Mouse (Mus musculus) Patski (cell line): ENCODE results near the gene Hoxb4. TPM values are rescaled to one million over a fixed set of nuclear protein-coding genes. Genes with fewer than 3 reads are reported as not detected.

ENCODE experiments used
- ATAC-seq: fragments of 100-300 bp; one replicate; pipeline ENCODE4 v1.8.0; 2021
- CTCF ChIA-PET: fragments of 350-600 bp; sonication (Branson Sonifier 250); formaldehyde crosslinking; loops from one replicate; lab custom pipeline; 2022; ENCODE audit warnings: inconsistent platforms; lab: Charles Lee
- POLR2A ChIA-PET: fragments of 350-600 bp; sonication (Branson Sonifier 250); formaldehyde crosslinking; loops from one replicate; lab custom pipeline; 2022; ENCODE audit warnings: antibody characterized with exemption, inconsistent platforms; lab: Charles Lee
- DNase-seq: peaks from one replicate; pipeline ENCODE4 v3.0.0-alpha.2; 2011; ENCODE audit warnings: low read depth, low spot score
- H3K27me3 ChIP-seq: fragments of 371-371 bp; one replicate; pipeline ENCODE4 v1.5.1; 2021
- CTCF ChIP-seq: fragments of 100-300 bp; IDR thresholded peaks from one replicate; pipeline ENCODE4 v1.5.1; 2021
- in situ Hi-C: fragments of 300-500 bp; cut with MboI; formaldehyde crosslinking; loops from 3 replicates; pipeline ENCODE4 v1.11.1; 2018; ENCODE audit warnings: low pct_unique_long_range_greater_than_20kb, mixed read lengths
- polyA plus RNA-seq: library from polyadenylated mRNA; unstranded; gene quantifications from one replicate; pipeline ENCODE4 v1.2.3, GENCODE M21; 2021

Gene Hoxb4
- polyA plus RNA-seq, 1 experiment from 2014 or later = 12.2 TPM

DNA sequence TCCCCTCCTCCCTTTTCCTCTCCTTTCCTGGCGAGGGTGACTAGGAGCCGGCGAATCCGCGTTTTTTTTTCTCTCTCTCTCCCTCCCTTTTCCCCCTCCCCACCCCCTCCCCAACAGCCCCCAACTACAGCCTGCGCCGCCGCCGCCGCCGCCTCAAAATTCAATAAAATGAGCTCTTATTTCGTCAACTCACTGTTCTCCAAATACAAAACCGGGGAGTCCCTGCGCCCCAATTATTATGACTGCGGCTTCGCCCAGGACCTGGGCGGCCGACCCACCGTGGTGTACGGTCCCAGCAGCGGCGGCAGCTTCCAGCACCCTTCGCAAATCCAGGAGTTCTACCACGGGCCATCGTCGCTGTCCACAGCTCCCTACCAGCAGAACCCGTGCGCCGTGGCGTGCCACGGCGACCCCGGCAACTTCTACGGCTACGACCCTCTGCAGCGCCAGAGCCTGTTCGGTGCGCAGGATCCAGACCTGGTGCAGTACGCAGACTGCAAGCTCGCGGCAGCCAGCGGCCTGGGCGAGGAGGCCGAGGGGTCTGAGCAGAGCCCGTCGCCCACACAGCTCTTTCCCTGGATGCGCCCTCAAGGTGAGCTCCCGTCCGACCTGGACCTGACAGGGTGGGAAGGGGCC is 35.2 kb upstream of the Hoxb4 start:
- CTCF ChIA-PET = interaction anchor here (12.6 kb wide), 1 partner anchor 17 kb away, joined by 215 read pairs; the partner anchor contains the start of genes Hoxb5 and Hoxb6
- in situ Hi-C loops = no loop called here
- POLR2A ChIA-PET = interaction anchor here (0.5 to 42.9 kb wide), 10 partner anchors 8 to 463 kb away, joined by 3 to 1274 read pairs (median 4); partner anchors contain the start of genes Hoxb4, Hoxb5, Hoxb6 and Hoxb7
- TF ChIP-seq CTCF = no peak
- no peaks in the 10 kb centered on the region for H3K27me3 ChIP-seq
- ATAC-seq (no peak), DNase-seq (no peak)

DNA sequence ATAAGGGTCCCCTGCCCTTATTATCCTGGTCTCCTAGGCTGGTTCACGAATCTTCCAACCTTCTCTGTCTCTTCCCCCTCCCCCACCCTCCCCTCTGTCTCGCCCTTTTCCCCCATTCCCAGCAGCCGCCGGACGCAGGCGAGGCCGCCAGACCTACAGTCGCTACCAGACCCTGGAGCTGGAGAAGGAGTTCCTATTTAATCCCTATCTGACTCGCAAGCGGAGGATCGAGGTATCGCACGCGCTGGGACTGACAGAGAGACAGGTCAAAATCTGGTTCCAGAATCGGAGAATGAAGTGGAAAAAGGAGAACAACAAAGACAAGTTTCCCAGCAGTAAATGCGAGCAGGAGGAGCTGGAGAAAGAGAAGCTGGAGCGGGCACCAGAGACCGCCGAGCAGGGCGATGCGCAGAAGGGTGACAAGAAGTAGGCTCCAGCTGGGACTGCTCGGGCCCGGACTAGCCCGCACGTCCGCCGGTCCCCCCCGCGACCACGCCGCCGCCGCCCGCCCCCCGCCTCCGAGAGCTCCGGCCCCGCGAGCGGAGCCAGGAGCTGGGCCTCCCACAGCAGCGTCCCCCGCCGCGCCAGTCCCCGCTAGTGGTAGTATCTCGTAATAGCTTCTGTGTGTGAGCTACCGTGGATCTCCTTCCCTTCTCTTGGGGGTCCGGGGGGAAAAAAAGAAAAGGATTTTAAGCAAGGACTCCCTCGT is 33.9 kb upstream of the Hoxb4 start:
- TF ChIP-seq CTCF = no peak
- no peaks in the 10 kb centered on the region for H3K27me3 ChIP-seq
- CTCF ChIA-PET = interaction anchor here (1.0 to 12.6 kb wide), 3 partner anchors 8 to 335 kb away, joined by 3 to 215 read pairs (median 3); partner anchors contain the start of genes Hoxb5 and Hoxb6
- no peak for ATAC-seq
- POLR2A ChIA-PET = interaction anchor here (0.6 to 42.9 kb wide), 11 partner anchors 9 to 1186 kb away, joined by 3 to 1274 read pairs (median 5); partner anchors contain the start of genes Hoxb4, Hoxb5, Hoxb6 and Hoxb7
- in situ Hi-C loops = no loop called here
- no peak for DNase-seq

GRCm38 (mm10) chr11:96284774-96285734 is 33.0 kb upstream of the Hoxb4 start:
- no peak for ATAC-seq
- no peak for TF ChIP-seq CTCF
- no peak for DNase-seq
- no peaks in the 10 kb centered on the region for H3K27me3 ChIP-seq
- CTCF ChIA-PET = interaction anchor here (0.6 to 12.6 kb wide), 4 partner anchors 9 to 335 kb away, joined by 3 to 215 read pairs (median 3); partner anchors contain the start of genes Hoxb5 and Hoxb6
- in situ Hi-C loops = no loop called here
- POLR2A ChIA-PET = interaction anchor here (0.6 to 42.9 kb wide), 10 partner anchors 10 to 1187 kb away, joined by 3 to 1274 read pairs (median 6); partner anchors contain the start of genes Hoxb4, Hoxb5, Hoxb6 and Hoxb7

GRCm38 (mm10) chr11:96285771-96286738 is 32.0 kb upstream of the Hoxb4 start, which contains the start of gene Hoxb7:
Hoxb7 (plus strand) TSS chr11:96286623.
- in situ Hi-C loops = no loop called here
- TF ChIP-seq CTCF = no peak
- ChIA-PET POLR2A (interaction anchor here (0.6 to 42.9 kb wide), 9 partner anchors 2 to 453 kb away, joined by 3 to 1274 read pairs (median 7); partner anchors contain the start of genes Hoxb4, Hoxb5, Hoxb6 and Hoxb7), CTCF (no interaction called here)
- no peak for DNase-seq
- no peaks in the 10 kb centered on the region for H3K27me3 ChIP-seq
- ATAC-seq = peak; percentile 28

GRCm38 (mm10) chr11:96286739-96287385 is 31.2 kb upstream of the Hoxb4 start:
- in situ Hi-C loops = no loop called here

DNA sequence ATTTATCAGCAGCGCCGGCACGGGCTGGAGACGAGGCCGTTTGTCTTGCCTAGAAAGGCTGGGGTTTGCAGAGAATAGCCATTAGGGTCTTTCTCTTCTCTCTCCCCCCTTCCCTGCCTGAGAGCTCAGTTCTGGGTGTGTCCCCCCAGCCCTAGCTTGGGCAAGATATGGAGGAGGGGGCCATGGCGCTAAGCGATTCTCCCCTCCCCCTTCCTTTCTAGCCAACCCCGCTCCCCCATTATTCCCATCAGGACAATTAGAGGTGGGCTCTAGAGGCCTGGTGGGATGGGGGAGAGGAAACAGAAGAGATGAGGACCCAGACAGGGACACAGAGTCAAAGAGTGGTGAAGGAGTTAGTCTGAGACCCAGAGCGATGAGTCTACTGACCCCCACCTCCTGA is 30.7 kb upstream of the Hoxb4 start:
- POLR2A ChIA-PET = interaction anchor here (0.6 to 42.9 kb wide), 10 partner anchors 1 to 333 kb away, joined by 3 to 1274 read pairs (median 4); partner anchors contain the start of genes Hoxb4, Hoxb5, Hoxb6 and Hoxb7
- CTCF ChIA-PET = interaction anchor here (0.9 to 1.4 kb wide), 4 partner anchors 8 to 334 kb away, joined by 3 to 4 read pairs (median 4); no protein-coding TSS in a partner anchor

More at GRCm38 (mm10) chr11:96286739-96287385, 31.2 kb upstream of the Hoxb4 start:
- CTCF ChIA-PET = interaction anchor here (1.3 to 1.4 kb wide), 3 partner anchors 8 to 31 kb away, joined by 3 to 4 read pairs (median 3); no protein-coding TSS in a partner anchor
- TF ChIP-seq CTCF = no peak
- DNase-seq (no peak), ATAC-seq (no peak)
- H3K27me3 ChIP-seq = no peaks in the 10 kb centered on the region
- POLR2A ChIA-PET = interaction anchor here (0.9 to 42.9 kb wide), 7 partner anchors 2 to 333 kb away, joined by 3 to 1274 read pairs (median 4); partner anchors contain the start of genes Hoxb4, Hoxb5, Hoxb6 and Hoxb7

DNA sequence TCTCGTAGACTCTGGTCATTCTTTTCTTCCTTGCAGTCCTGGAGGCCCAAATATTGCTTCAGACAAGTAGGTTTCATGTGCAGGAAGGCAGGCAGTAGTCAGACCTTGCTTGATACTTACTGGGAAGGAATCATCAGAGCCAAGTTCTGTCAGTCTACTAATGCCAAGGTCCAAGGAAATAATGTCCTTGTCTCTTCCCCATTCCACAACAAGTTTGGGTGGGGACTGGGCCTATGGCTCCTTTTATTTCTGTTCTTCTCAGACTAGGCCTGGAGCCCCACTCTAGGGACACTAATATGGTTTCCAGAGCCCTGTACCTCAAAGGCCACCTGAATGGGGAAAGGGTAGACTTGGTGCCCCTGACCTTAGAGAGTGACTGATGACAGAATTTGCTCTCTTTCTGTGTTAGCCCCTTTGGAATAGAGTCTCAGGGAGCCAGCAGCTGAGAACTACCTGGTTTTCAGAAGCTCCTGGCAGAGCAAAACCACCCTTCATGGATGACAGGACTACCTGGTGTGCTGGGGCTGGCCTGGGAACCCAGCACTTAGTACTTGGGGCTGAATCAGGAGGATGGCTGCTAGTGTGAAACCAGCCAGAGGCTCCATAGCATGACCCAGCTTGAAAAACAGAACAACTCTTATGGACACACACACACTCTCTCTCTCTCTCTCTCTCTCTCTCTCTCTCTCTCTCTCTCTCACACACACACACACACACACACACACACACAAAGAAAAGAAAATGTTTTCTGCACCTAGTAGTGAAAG is 29.4 kb upstream of the Hoxb4 start:
- ATAC-seq (no peak), DNase-seq (no peak)
- no peaks in the 10 kb centered on the region for H3K27me3 ChIP-seq
- no peak for TF ChIP-seq CTCF
- ChIA-PET CTCF (interaction anchor here (1.1 kb wide), 1 partner anchor 332 kb away, joined by 3 read pairs; no protein-coding TSS in a partner anchor), POLR2A (interaction anchor here (1.0 to 42.9 kb wide), 3 partner anchors 0 to 59 kb away, joined by 3 to 1274 read pairs (median 1274); partner anchors contain the start of genes Hoxb4, Hoxb5, Hoxb6 and Hoxb7)
- in situ Hi-C loops = no loop called here

More for the DNA sequence above, 30.7 kb upstream of the Hoxb4 start:
- no peaks in the 10 kb centered on the region for H3K27me3 ChIP-seq
- in situ Hi-C loops = no loop called here
- no peak for DNase-seq
- no peak for ATAC-seq
- TF ChIP-seq CTCF = no peak
